Mouse (Mus musculus) inflammation-experienced regulatory T-cells, adult 6 months (primary cell): ENCODE results near the gene Selplg. TPM values are rescaled to one million over a fixed set of nuclear protein-coding genes. Genes with fewer than 3 reads are reported as not detected.

Experiments
- polyA plus RNA-seq, 3 experiments: library from polyadenylated mRNA; unstranded; fragments of 100-300 nt; shearing (Covaris generic); gene quantifications; one replicate each; pipeline ENCODE4 v1.2.1; 2017

Gene Selplg
- polyA plus RNA-seq, 3 experiments from 2014 or later: 457 to 620 (median 469) TPM

Other genes starting within 250 kb of the Selplg start
- under 1 TPM in 1 of 3 experiments, not detected in 2; 0.24 TPM for gene Cmklr1, start 182.2 kb downstream of the Selplg start, polyA plus RNA-seq
- gene 1700069L16Rik, start 107.9 kb downstream of the Selplg start, polyA plus RNA-seq: not detected
- 1 to 10 TPM; 4.4 to 4.9 (median 4.7) TPM for gene Ficd, start 96.8 kb downstream of the Selplg start, polyA plus RNA-seq
- 10 to 100 TPM; 12.7 to 15.3 (median 13.0) TPM for gene Sart3, start 60.1 kb downstream of the Selplg start, polyA plus RNA-seq
- 10 to 100 TPM in 2 of 3 experiments, 1 to 10 TPM in 1; 5.7 to 45.5 (median 16.1) TPM for gene Iscu, start 59.9 kb downstream of the Selplg start, polyA plus RNA-seq
- gene Tmem119, start 32.1 kb downstream of the Selplg start, polyA plus RNA-seq: not detected
- gene Coro1c, start 76.1 kb upstream of the Selplg start, polyA plus RNA-seq: 10 to 100 TPM; 46.6 to 88.2 (median 57.2) TPM
- gene Ssh1, start 161.2 kb upstream of the Selplg start, polyA plus RNA-seq: 10 to 100 TPM; 15.5 to 18.0 (median 16.9) TPM
- gene Dao, start 171.1 kb upstream of the Selplg start, polyA plus RNA-seq: not detected
- 1 to 10 TPM; 2.1 to 3.5 (median 2.7) TPM for gene Usp30, start 232.8 kb upstream of the Selplg start, polyA plus RNA-seq